Mouse (Mus musculus) heart, adult 2 months (tissue): Measurements from ENCODE around the gene Sgce. TPM values are rescaled to one million over a fixed set of nuclear protein-coding genes. Genes with fewer than 3 reads are reported as not detected.
"Not testable (repeated sequence)": the region's sequence is repeated elsewhere in the genome, so short reads cannot be mapped to it uniquely, and the experiment has no call there.

ENCODE experiments used
- DNase-seq, 2 experiments: peaks; one replicate each; pipeline ENCODE4 v3.0.0; 2021
- H3K27ac ChIP-seq: fragments of 200-600 bp; 2 replicates; pipeline ENCODE4 v1.8.1; 2022
- H3K27me3 ChIP-seq: fragments of 200-500 bp; 2 replicates; pipeline ENCODE4 v1.6.1; 2012; ENCODE audit warnings: mild to moderate bottlenecking, low read length, inconsistent platforms, mixed read lengths; ENCODE audit not compliant: control insufficient read depth, insufficient read depth
- H3K36me3 ChIP-seq: fragments of 200-500 bp; 2 replicates; pipeline ENCODE4 v1.6.1; 2012; ENCODE audit warnings: low read length, inconsistent platforms; ENCODE audit not compliant: control insufficient read depth, insufficient read depth
- H3K4me1 ChIP-seq: fragments of 200-500 bp; 2 replicates; pipeline ENCODE4 v1.6.1; 2011; ENCODE audit warnings: low read length; ENCODE audit not compliant: control insufficient read depth, insufficient read depth
- H3K4me3 ChIP-seq: fragments of 200-600 bp; 2 replicates; pipeline ENCODE4 v1.8.1; 2022
- H3K79me2 ChIP-seq: fragments of 200-500 bp; replicated peaks from 2 replicates; pipeline ENCODE4 v1.6.1; 2012; ENCODE audit warnings: mild to moderate bottlenecking, inconsistent platforms, low read length, moderate library complexity, mixed read lengths; ENCODE audit not compliant: control insufficient read depth, insufficient read depth
- H3K9ac ChIP-seq: fragments of 200-500 bp; 2 replicates; pipeline ENCODE4 v1.6.1; 2012; ENCODE audit warnings: low read depth, mild to moderate bottlenecking, control low read depth, inconsistent platforms, low read length, mixed read lengths
- CTCF ChIP-seq: fragments of 200-600 bp; IDR thresholded peaks from 2 replicates; pipeline ENCODE4 v1.8.1; 2022; ENCODE audit warnings: antibody characterized with exemption, mild to moderate bottlenecking, moderate library complexity
- EP300 ChIP-seq: fragments of 200-500 bp; IDR thresholded peaks from 2 replicates; pipeline ENCODE4 v1.6.1; 2011; ENCODE audit warnings: low read depth, low read length, control low read depth; ENCODE audit not compliant: insufficient read depth
- POLR2A ChIP-seq: fragments of 200-500 bp; IDR thresholded peaks from 2 replicates; pipeline ENCODE4 v1.6.1; 2011; ENCODE audit warnings: mild to moderate bottlenecking, low read depth, low read length, control low read depth; ENCODE audit not compliant: insufficient read depth
- WGBS: fragments of 180-500 bp; shearing (Covaris S2); methylation state at CpG from one replicate; pipeline ENCODE4 v1.1.7; 2018; 5-methylcytosine and 5-hydroxymethylcytosine counted together
- intact Hi-C: fragments of 180-260 bp; cut with DNase I; formaldehyde crosslinking; loops from one replicate; pipeline ENCODE4 v1.15.1; 2025
- polyA plus RNA-seq: library from polyadenylated mRNA; depleted of rRNA; stranded (reverse); fragments of >200 nt; gene quantifications from 2 replicates; pipeline ENCODE4 v1.2.3, GENCODE M21; 2012
- total RNA-seq, 2 experiments: library from RNA; stranded (reverse); gene quantifications; 2 replicates each; pipeline ENCODE4 v1.2.3; 2021

Gene Sgce
- total and polyA plus RNA-seq, 3 experiments = 12.5 to 19.5 (median 19.4) TPM

GRCm38 (mm10) chr6:4655466-4655865 is 91.5 kb downstream of the Sgce start:
- Histone ChIP-seq H3K9ac (no peak overlapping the region), H3K27ac (no peak overlapping the region), H3K4me1 (no peaks in the 10 kb centered on the region), H3K79me2 (no peaks in the 10 kb centered on the region), H3K36me3 (no peaks in the 10 kb centered on the region), H3K27me3 (no peaks in the 10 kb centered on the region), H3K4me3 (no peak overlapping the region)
- TF ChIP-seq CTCF = no peak
- no peak for TF ChIP-seq POLR2A
- intact Hi-C loops = no loop called here
- 41% methylated on average over 5 of the region's 5 CpGs for WGBS
- DNase-seq = no peak

- WGBS = 98% methylated on average over 12 of the region's 12 CpGs
- H3K36me3 ChIP-seq, H3K4me3 ChIP-seq, DNase-seq, H3K79me2 ChIP-seq, H3K27ac ChIP-seq, H3K27me3 ChIP-seq, intact Hi-C loops, H3K4me1 ChIP-seq, H3K9ac ChIP-seq: not testable (repeated sequence)
Observed at GRCm38 (mm10) chr6:4653741-4654140, 93.3 kb downstream of the Sgce start.

- H3K27ac ChIP-seq = no peak overlapping the region
- H3K79me2 ChIP-seq = no peaks in the 10 kb centered on the region
- WGBS = 87% methylated on average over 8 of the region's 8 CpGs
- H3K4me1 ChIP-seq = no peaks in the 10 kb centered on the region
- no peaks in the 10 kb centered on the region for H3K27me3 ChIP-seq
- H3K9ac ChIP-seq = no peak overlapping the region
- H3K36me3 ChIP-seq = no peaks in the 10 kb centered on the region
- DNase-seq = no peak
- intact Hi-C loops = no loop called here
- TF ChIP-seq EP300 (no peak), POLR2A (no peak), CTCF (peak; percentile 41)
- H3K4me3 ChIP-seq = no peak overlapping the region
Observed at GRCm38 (mm10) chr6:4652596-4653134, 94.3 kb downstream of the Sgce start.

- DNase-seq = no peak
- WGBS = 72% methylated on average over 3 of the region's 3 CpGs
- TF ChIP-seq EP300 = no peak
- no peak for TF ChIP-seq POLR2A
- TF ChIP-seq CTCF = no peak
- Histone ChIP-seq H3K79me2 (no peaks in the 10 kb centered on the region), H3K4me1 (no peaks in the 10 kb centered on the region), H3K27ac (no peak overlapping the region), H3K9ac (no peak overlapping the region), H3K27me3 (no peaks in the 10 kb centered on the region), H3K4me3 (no peak overlapping the region), H3K36me3 (no peaks in the 10 kb centered on the region)
- intact Hi-C loops = no loop called here
Observed at GRCm38 (mm10) chr6:4647351-4647750, 99.7 kb downstream of the Sgce start.

GRCm38 (mm10) chr6:4642068-4642467 is 104.9 kb downstream of the Sgce start:
- Histone ChIP-seq H3K4me3 (no peak overlapping the region), H3K79me2 (no peaks in the 10 kb centered on the region), H3K27me3 (no peaks in the 10 kb centered on the region), H3K9ac (no peak overlapping the region), H3K4me1 (no peaks in the 10 kb centered on the region), H3K27ac (no peak overlapping the region), H3K36me3 (no peaks in the 10 kb centered on the region)
- DNase-seq = no peak
- TF ChIP-seq POLR2A (no peak), CTCF (no peak), EP300 (no peak)
- intact Hi-C loops = no loop called here
- WGBS = 84% methylated on average over 7 of the region's 7 CpGs

GRCm38 (mm10) chr6:4634804-4635203 is 112.2 kb downstream of the Sgce start:
- H3K4me3 ChIP-seq = no peak overlapping the region
- no peaks in the 10 kb centered on the region for H3K79me2 ChIP-seq
- no peak for DNase-seq
- H3K27me3 ChIP-seq = no peaks in the 10 kb centered on the region
- H3K4me1 ChIP-seq = no peaks in the 10 kb centered on the region
- no peaks in the 10 kb centered on the region; the same call in 1 of the 2 replicates for H3K36me3 ChIP-seq
- intact Hi-C loops = no loop called here
- H3K27ac ChIP-seq = no peak overlapping the region
- no peak for TF ChIP-seq CTCF
- WGBS = 39% methylated on average over 1 of the region's 1 CpGs
- H3K9ac ChIP-seq = no peak overlapping the region
